Mouse (Mus musculus): ENCODE measurements at regions not wholly inside any gene's neighbourhood (a gene's known extent, or its start where the extent isn't known, plus 50 kb on each side); places are given as distances from the start of the nearest gene placed in this dataset.
A peak's percentile ranks its signal among the peaks of the same experiment; 100 is the strongest.

DNA sequence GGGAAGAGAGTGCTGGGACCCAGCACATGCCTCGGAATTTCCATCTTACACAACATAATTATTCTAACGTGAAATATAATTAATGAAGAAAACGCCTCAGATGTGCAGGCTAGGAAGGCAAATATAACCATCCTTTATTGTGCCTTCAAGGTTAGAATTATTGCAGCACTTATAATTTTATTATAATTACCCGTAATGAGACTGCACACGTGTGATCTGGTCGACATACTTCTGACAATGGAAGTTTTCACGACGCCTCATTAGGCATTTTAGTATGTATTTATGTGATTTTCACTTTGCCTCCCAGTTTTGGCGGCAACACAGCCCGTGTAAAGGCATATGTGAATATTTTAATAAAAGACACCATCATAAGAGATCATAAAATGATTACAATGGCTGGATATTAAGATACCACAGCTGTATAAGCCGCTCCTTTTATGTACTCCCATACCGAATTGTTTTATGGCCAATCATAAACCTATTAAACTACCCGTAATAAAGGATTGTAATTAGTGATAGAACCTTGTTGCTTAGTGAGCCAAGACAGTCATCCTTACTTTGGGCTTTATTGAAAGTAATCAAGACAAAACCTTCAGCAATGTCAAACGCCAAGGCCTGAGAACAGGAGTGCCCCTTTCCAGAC is 281.6 kb upstream of the Irx2 start:
- DNase-seq (ENCODE audit: extremely low read depth, low read depth, low spot score): no peak

- DNase-seq (ENCODE audit: extremely low read depth, low read depth, low spot score): peak; percentile 23
These were observed 275.9 kb upstream of the Irx2 start for GRCm38 (mm10) chr13:72352641-72353181.

GRCm38 (mm10) chr13:72355297-72355696 is 273.3 kb upstream of the Irx2 start:
- DNase-seq (ENCODE audit: extremely low read depth, low read depth, low spot score): peak; percentile 72

DNA sequence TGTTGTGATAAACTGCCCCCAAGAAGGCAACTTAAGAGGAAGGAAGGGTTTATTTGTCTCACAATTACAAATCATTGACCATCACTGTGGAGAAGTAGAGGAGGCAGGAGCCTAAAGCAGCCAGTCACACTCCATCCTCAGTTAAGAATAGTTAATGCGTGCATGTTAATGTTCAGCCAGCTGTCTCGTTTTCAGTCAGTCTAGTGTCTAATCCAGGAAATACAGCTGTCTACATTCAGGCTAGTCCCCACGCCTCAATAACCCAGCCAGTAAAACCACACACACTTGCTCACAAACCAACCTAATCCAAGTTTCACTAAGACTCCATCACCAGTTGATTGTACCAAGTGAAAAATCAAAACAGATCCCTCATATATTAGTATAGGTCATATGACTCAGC is 272.8 kb upstream of the Irx2 start:
- DNase-seq (ENCODE audit: extremely low read depth, low read depth, low spot score): no peak

- DNase-seq (ENCODE audit: extremely low read depth, low read depth, low spot score): no peak
These were observed 270.2 kb upstream of the Irx2 start for GRCm38 (mm10) chr13:72358243-72358904.

DNA sequence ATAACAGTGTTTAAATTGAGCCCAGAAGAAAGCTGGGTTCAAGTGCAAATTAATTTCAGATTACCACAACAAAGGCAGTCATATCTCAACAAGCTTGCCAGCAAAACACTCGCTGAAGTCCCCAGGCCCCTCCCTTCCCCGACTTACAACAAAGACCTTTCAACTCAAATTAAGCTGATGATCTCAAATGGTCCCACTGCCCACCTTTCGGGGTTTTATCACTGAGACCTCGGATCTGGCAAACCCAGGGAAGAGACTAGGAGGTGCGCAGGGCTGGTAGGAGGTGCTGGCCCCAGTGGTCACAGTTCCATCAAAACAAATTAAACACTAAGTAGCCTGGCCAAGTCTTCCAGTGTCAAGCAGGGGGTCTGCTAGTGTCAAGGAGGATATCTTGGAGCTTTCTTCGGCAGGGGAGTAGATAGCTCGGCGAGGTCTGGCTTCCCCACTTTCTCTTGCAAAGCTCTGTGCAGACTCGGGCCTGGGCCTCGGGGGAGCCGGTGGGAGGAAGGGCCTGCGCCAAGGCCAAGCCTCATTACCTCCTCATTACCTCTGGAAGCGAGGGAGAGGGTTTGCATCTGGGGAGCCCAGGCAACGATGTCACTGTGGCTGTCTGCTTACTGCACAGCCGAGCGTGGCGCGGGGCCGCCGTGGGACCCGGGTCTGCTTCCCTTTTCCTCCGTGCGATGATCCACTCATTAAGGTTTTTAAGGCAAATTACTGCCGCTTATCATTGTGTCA is 262.9 kb upstream of the Irx2 start:
- DNase-seq (ENCODE audit: extremely low read depth, low read depth, low spot score): no peak

GRCm38 (mm10) chr13:72366281-72366680 is 262.3 kb upstream of the Irx2 start:
- DNase-seq (ENCODE audit: extremely low read depth, low read depth, low spot score): no peak

- no peak for DNase-seq (ENCODE audit: extremely low read depth, low read depth, low spot score)
These were observed 258.5 kb upstream of the Irx2 start for GRCm38 (mm10) chr13:72370131-72370530.

GRCm38 (mm10) chr13:72370997-72371396 is 257.6 kb upstream of the Irx2 start:
- DNase-seq (ENCODE audit: extremely low read depth, low read depth, low spot score): no peak

GRCm38 (mm10) chr13:72393366-72393765 is 235.3 kb upstream of the Irx2 start:
- DNase-seq (ENCODE audit: extremely low read depth, low read depth, low spot score): peak; percentile 65

- DNase-seq (ENCODE audit: extremely low read depth, low read depth, low spot score): no peak
These were observed 227.9 kb upstream of the Irx2 start for GRCm38 (mm10) chr13:72400677-72401076.

- DNase-seq (ENCODE audit: extremely low read depth, low read depth, low spot score): no peak
These were observed 219.2 kb upstream of the Irx2 start for GRCm38 (mm10) chr13:72409238-72409965.

- DNase-seq (ENCODE audit: extremely low read depth, low read depth, low spot score): no peak
These were observed 216.0 kb upstream of the Irx2 start for GRCm38 (mm10) chr13:72412656-72413055.

DNA sequence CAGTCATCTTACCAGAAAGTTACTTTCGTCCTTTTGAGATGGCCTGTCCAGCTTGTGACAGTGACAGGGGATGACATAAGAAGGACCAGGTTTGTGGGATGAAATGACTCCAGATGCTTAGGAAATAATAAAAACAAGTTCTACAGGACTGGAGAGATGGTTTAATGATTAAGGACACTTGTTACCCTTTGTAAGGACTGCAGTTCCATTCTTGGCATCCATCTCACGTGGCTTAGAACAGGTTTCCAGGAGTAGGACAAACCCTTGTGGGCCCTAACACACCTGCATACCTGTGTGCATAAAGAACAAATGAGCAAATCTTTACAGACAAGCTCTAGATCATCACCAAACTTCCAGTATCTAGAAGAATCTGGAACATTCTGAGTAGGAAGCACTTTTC is 211.6 kb upstream of the Irx2 start:
- DNase-seq (ENCODE audit: extremely low read depth, low read depth, low spot score): no peak

GRCm38 (mm10) chr13:72417816-72418215 is 210.8 kb upstream of the Irx2 start:
- DNase-seq (ENCODE audit: extremely low read depth, low read depth, low spot score): no peak

DNA sequence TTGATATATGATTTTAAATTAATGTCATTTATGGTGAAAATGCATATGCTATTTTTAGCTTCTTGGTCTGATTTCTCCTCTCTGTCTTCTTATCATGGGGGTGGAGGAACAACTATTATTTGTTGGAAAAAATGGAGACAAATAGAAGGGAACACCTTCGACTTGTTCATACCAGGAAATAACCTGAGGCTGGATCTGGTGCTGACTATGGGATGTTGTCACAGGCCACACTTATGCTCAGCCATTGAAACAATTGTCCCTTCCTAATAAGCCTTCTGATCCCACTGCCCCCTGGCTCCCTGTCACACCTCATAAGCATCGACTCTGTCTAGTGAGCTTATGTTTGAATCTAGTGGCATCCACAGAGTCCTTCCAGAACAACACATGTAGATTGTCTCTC is 210.3 kb upstream of the Irx2 start:
- DNase-seq (ENCODE audit: extremely low read depth, low read depth, low spot score): no peak

GRCm38 (mm10) chr13:72419532-72419931 is 209.1 kb upstream of the Irx2 start:
- no peak for DNase-seq (ENCODE audit: extremely low read depth, low read depth, low spot score)

DNA sequence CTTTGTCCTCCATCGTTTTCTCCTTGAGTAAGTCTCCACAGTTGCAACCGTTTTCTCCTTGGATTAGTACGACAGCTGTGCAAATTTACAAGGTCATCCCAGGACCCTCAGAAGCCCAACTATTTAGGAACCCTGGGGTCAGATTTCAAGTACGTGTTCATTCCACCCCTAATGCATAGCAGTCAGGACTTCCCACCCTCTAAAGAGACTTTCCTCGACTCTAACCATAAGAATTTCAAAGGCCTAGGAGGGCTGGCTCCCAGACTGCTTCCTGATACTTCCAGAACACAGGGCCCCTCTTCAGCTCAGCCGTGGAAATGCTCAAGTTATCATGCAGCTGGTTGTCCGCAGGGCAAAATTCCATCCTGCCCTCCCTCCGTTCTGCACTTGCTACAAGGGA is 202.7 kb upstream of the Irx2 start:
- DNase-seq (ENCODE audit: extremely low read depth, low read depth, low spot score): no peak

DNA sequence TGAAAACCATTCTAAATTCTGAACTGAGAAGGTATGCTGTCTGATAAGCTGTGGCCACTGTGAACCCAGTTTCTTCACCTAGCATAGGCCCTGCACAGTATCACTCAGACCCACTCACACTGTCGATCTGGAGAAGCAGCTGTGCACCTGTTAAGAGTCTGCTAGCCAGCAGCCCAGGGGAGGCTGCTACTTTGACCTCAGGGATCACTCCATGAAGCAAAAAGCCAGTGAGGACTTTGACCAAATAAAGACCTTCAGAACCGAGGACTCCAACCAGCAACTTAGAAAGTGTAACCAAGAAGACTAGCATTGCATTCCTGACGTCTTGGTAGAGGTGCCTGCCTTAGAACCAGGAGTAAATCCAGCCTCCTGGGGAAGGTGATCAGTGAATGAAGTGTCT is 183.3 kb upstream of the Irx2 start:
- no peak for DNase-seq (ENCODE audit: extremely low read depth, low read depth, low spot score)

DNA sequence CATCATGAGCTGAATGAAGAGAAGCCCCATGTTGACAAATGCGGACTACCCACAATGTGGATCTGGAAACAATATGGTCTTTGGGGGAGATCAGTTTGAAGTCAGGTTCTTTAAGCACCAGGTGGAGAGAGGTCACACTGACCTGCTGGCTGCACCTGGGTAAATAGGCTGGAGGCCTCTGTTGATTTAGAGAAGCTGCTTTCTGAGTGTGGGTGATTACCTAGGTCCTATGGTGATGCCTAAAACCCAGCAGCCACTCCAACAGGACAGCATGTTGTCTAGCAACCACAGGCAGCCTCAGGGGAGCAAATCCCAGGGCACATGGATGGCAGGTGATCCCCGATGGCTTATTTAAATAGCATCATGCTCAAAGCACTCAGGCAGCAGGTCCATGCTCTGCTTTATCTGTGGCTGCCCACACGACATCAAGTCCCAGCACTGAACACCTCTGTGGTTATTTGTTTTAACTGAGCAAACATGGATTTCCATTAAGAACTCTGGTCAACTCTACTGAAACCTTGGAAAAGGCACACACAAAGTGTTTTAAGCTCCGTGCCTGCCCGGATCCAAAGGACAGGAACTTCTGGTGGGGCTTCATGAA is 180.1 kb upstream of the Irx2 start:
- no peak for DNase-seq (ENCODE audit: extremely low read depth, low read depth, low spot score)

- no peak for DNase-seq (ENCODE audit: extremely low read depth, low read depth, low spot score)
These were observed 133.3 kb upstream of the Irx2 start for GRCm38 (mm10) chr13:72495353-72495752.
